Mouse (Mus musculus) megakaryocyte, embryonic 14.5 days (primary cell): ENCODE data around the gene Kif11.

Source experiments
- FLI1 ChIP-seq: IDR thresholded peaks from 2 replicates; pipeline ENCODE4 v1.6.1; 2012; ENCODE audit warnings: low read length, inconsistent platforms, mixed read lengths
- GATA1 ChIP-seq: IDR thresholded peaks from 3 replicates; pipeline ENCODE4 v1.6.1; 2012; ENCODE audit warnings: mixed read lengths, low read length, inconsistent platforms, borderline replicate concordance

GRCm38 (mm10) chr19:37376841-37377240 lies 638 bp downstream of the Kif11 start:
- TF ChIP-seq GATA1 (no peak), FLI1 (no peak)
